Mouse (Mus musculus): ENCODE data around the gene Mbnl1. TPM values are rescaled to one million over a fixed set of nuclear protein-coding genes. Genes with fewer than 3 reads are reported as not detected.

The Mbnl1 gene
- polyA plus RNA-seq, 1 experiment from 2014 or later: 93.2 TPM

- Histone ChIP-seq H3K9ac (ENCODE audit: low read length) (no peak overlapping the region), H3K36me3 (ENCODE audit: control insufficient read depth, insufficient read depth, low read length) (peaks cover 20% of the 10 kb centered on the region), H3K4me3 (ENCODE audit: control insufficient read depth in 1 of 2, insufficient read depth in 1 of 2, low read depth in 1 of 2, low read length in 2 of 2) (no peak overlapping the region), H3K9me3 (ENCODE audit: control insufficient read depth, low read length) (no peaks in the 10 kb centered on the region), H3K4me1 (ENCODE audit: control insufficient read depth in 2 of 2, insufficient read depth in 2 of 2, low read length in 2 of 2) (no peaks in the 10 kb centered on the region), H3K4me2 (ENCODE audit: low read length) (no peak overlapping the region), H3K27me3 (ENCODE audit: control insufficient read depth, insufficient read depth, low read length) (no peaks in the 10 kb centered on the region), H3K27ac (replicated peaks in 1 of 2; ENCODE audit: control insufficient read depth in 1 of 2, insufficient read depth in 1 of 2, low read depth in 2 of 2, low read length in 2 of 2) (no peak overlapping the region)
- no peak for ATAC-seq (ENCODE audit: insufficient number of reproducible peaks, insufficient read depth, low FRiP score, low read depth)
- 87% methylated on average over 5 of the region's 5 CpGs for WGBS
These were observed 159.1 kb downstream of the Mbnl1 start for GRCm38 (mm10) chr3:60631754-60632153.

- no peak overlapping the region for H3K4me3 ChIP-seq (ENCODE audit: control insufficient read depth in 1 of 2, insufficient read depth in 1 of 2, low read depth in 1 of 2, low read length in 2 of 2)
- H3K27ac ChIP-seq (replicated peaks in 1 of 2; ENCODE audit: control insufficient read depth in 1 of 2, insufficient read depth in 1 of 2, low read depth in 2 of 2, low read length in 2 of 2): no peak overlapping the region
- no peak overlapping the region for H3K9ac ChIP-seq (ENCODE audit: low read length)
- 100% methylated on average over 1 of the region's 1 CpGs for WGBS
- no peak overlapping the region for H3K4me2 ChIP-seq (ENCODE audit: low read length)
- no peak for ATAC-seq (ENCODE audit: insufficient number of reproducible peaks, insufficient read depth, low FRiP score, low read depth)
- H3K27me3 ChIP-seq (ENCODE audit: control insufficient read depth, insufficient read depth, low read length): no peaks in the 10 kb centered on the region
- H3K4me1 ChIP-seq (ENCODE audit: control insufficient read depth in 2 of 2, insufficient read depth in 2 of 2, low read length in 2 of 2): no peaks in the 10 kb centered on the region
- H3K9me3 ChIP-seq (ENCODE audit: control insufficient read depth, low read length): no peaks in the 10 kb centered on the region
- peaks cover 17% of the 10 kb centered on the region for H3K36me3 ChIP-seq (ENCODE audit: control insufficient read depth, insufficient read depth, low read length)
These were observed 160.3 kb downstream of the Mbnl1 start for GRCm38 (mm10) chr3:60632796-60633466.

GRCm38 (mm10) chr3:60638530-60638929, 165.9 kb downstream of the Mbnl1 start:
- ATAC-seq (ENCODE audit: insufficient number of reproducible peaks, insufficient read depth, low FRiP score, low read depth): no peak

GRCm38 (mm10) chr3:60639135-60639534, 166.5 kb downstream of the Mbnl1 start:
- no peaks in the 10 kb centered on the region for H3K9me3 ChIP-seq (ENCODE audit: control insufficient read depth, low read length)
- no peak overlapping the region for H3K27ac ChIP-seq (replicated peaks in 1 of 2; ENCODE audit: control insufficient read depth in 1 of 2, insufficient read depth in 1 of 2, low read depth in 2 of 2, low read length in 2 of 2)
- H3K4me2 ChIP-seq (ENCODE audit: low read length): no peak overlapping the region
- H3K9ac ChIP-seq (ENCODE audit: low read length): no peak overlapping the region
- H3K27me3 ChIP-seq (ENCODE audit: control insufficient read depth, insufficient read depth, low read length): no peaks in the 10 kb centered on the region
- ATAC-seq (ENCODE audit: insufficient number of reproducible peaks, insufficient read depth, low FRiP score, low read depth): no peak
- WGBS: 69% methylated on average over 5 of the region's 5 CpGs
- no peaks in the 10 kb centered on the region for H3K36me3 ChIP-seq (ENCODE audit: control insufficient read depth, insufficient read depth, low read length)
- H3K4me3 ChIP-seq (ENCODE audit: control insufficient read depth in 1 of 2, insufficient read depth in 1 of 2, low read depth in 1 of 2, low read length in 2 of 2): no peak overlapping the region
- no peaks in the 10 kb centered on the region for H3K4me1 ChIP-seq (ENCODE audit: control insufficient read depth in 2 of 2, insufficient read depth in 2 of 2, low read length in 2 of 2)

More at GRCm38 (mm10) chr3:60638530-60638929, 165.9 kb downstream of the Mbnl1 start:
- Histone ChIP-seq H3K27ac (replicated peaks in 1 of 2; ENCODE audit: control insufficient read depth in 1 of 2, insufficient read depth in 1 of 2, low read depth in 2 of 2, low read length in 2 of 2) (no peak overlapping the region), H3K4me2 (ENCODE audit: low read length) (no peak overlapping the region), H3K36me3 (ENCODE audit: control insufficient read depth, insufficient read depth, low read length) (no peaks in the 10 kb centered on the region), H3K4me3 (ENCODE audit: control insufficient read depth in 1 of 2, insufficient read depth in 1 of 2, low read depth in 1 of 2, low read length in 2 of 2) (no peak overlapping the region), H3K27me3 (ENCODE audit: control insufficient read depth, insufficient read depth, low read length) (no peaks in the 10 kb centered on the region), H3K4me1 (ENCODE audit: control insufficient read depth in 2 of 2, insufficient read depth in 2 of 2, low read length in 2 of 2) (no peaks in the 10 kb centered on the region), H3K9me3 (ENCODE audit: control insufficient read depth, low read length) (no peaks in the 10 kb centered on the region), H3K9ac (ENCODE audit: low read length) (no peak overlapping the region)
- 71% methylated on average over 3 of the region's 3 CpGs for WGBS

GRCm38 (mm10) chr3:60642227-60642626, 169.6 kb downstream of the Mbnl1 start:
- Histone ChIP-seq H3K9me3 (ENCODE audit: control insufficient read depth, low read length) (no peaks in the 10 kb centered on the region), H3K4me2 (ENCODE audit: low read length) (no peak overlapping the region), H3K27ac (replicated peaks in 1 of 2; ENCODE audit: control insufficient read depth in 1 of 2, insufficient read depth in 1 of 2, low read depth in 2 of 2, low read length in 2 of 2) (no peak overlapping the region), H3K36me3 (ENCODE audit: control insufficient read depth, insufficient read depth, low read length) (no peaks in the 10 kb centered on the region), H3K4me1 (ENCODE audit: control insufficient read depth in 2 of 2, insufficient read depth in 2 of 2, low read length in 2 of 2) (no peaks in the 10 kb centered on the region), H3K9ac (ENCODE audit: low read length) (no peak overlapping the region), H3K4me3 (ENCODE audit: control insufficient read depth in 1 of 2, insufficient read depth in 1 of 2, low read depth in 1 of 2, low read length in 2 of 2) (no peak overlapping the region), H3K27me3 (ENCODE audit: control insufficient read depth, insufficient read depth, low read length) (no peaks in the 10 kb centered on the region)
- ATAC-seq (ENCODE audit: insufficient number of reproducible peaks, insufficient read depth, low FRiP score, low read depth): no peak
- 66% methylated on average over 3 of the region's 3 CpGs for WGBS

GRCm38 (mm10) chr3:60645531-60645930, 172.9 kb downstream of the Mbnl1 start:
- no peaks in the 10 kb centered on the region for H3K36me3 ChIP-seq (ENCODE audit: control insufficient read depth, insufficient read depth, low read length)
- no peak overlapping the region for H3K9ac ChIP-seq (ENCODE audit: low read length)
- ATAC-seq (ENCODE audit: insufficient number of reproducible peaks, insufficient read depth, low FRiP score, low read depth): no peak
- no peaks in the 10 kb centered on the region for H3K27me3 ChIP-seq (ENCODE audit: control insufficient read depth, insufficient read depth, low read length)
- H3K4me3 ChIP-seq (ENCODE audit: control insufficient read depth in 1 of 2, insufficient read depth in 1 of 2, low read depth in 1 of 2, low read length in 2 of 2): no peak overlapping the region
- no peak overlapping the region for H3K27ac ChIP-seq (replicated peaks in 1 of 2; ENCODE audit: control insufficient read depth in 1 of 2, insufficient read depth in 1 of 2, low read depth in 2 of 2, low read length in 2 of 2)
- no peaks in the 10 kb centered on the region for H3K4me1 ChIP-seq (ENCODE audit: control insufficient read depth in 2 of 2, insufficient read depth in 2 of 2, low read length in 2 of 2)
- H3K9me3 ChIP-seq (ENCODE audit: control insufficient read depth, low read length): no peaks in the 10 kb centered on the region
- WGBS: 70% methylated on average over 1 of the region's 1 CpGs
- no peak overlapping the region for H3K4me2 ChIP-seq (ENCODE audit: low read length)

GRCm38 (mm10) chr3:60648293-60648692, 175.7 kb downstream of the Mbnl1 start:
- no peak overlapping the region for H3K9ac ChIP-seq (ENCODE audit: low read length)
- no peak overlapping the region for H3K4me3 ChIP-seq (ENCODE audit: control insufficient read depth in 1 of 2, insufficient read depth in 1 of 2, low read depth in 1 of 2, low read length in 2 of 2)
- no peaks in the 10 kb centered on the region for H3K36me3 ChIP-seq (ENCODE audit: control insufficient read depth, insufficient read depth, low read length)
- H3K27ac ChIP-seq (replicated peaks in 1 of 2; ENCODE audit: control insufficient read depth in 1 of 2, insufficient read depth in 1 of 2, low read depth in 2 of 2, low read length in 2 of 2): no peak overlapping the region
- 26% methylated on average over 1 of the region's 1 CpGs for WGBS
- no peak overlapping the region for H3K4me2 ChIP-seq (ENCODE audit: low read length)
- H3K4me1 ChIP-seq (ENCODE audit: control insufficient read depth in 2 of 2, insufficient read depth in 2 of 2, low read length in 2 of 2): no peaks in the 10 kb centered on the region
- ATAC-seq (ENCODE audit: insufficient number of reproducible peaks, insufficient read depth, low FRiP score, low read depth): no peak
- H3K9me3 ChIP-seq (ENCODE audit: control insufficient read depth, low read length): no peaks in the 10 kb centered on the region
- H3K27me3 ChIP-seq (ENCODE audit: control insufficient read depth, insufficient read depth, low read length): no peaks in the 10 kb centered on the region

- WGBS: 91% methylated on average over 2 of the region's 2 CpGs
- Histone ChIP-seq H3K36me3 (ENCODE audit: control insufficient read depth, insufficient read depth, low read length) (no peaks in the 10 kb centered on the region), H3K27ac (replicated peaks in 1 of 2; ENCODE audit: control insufficient read depth in 1 of 2, insufficient read depth in 1 of 2, low read depth in 2 of 2, low read length in 2 of 2) (no peak overlapping the region), H3K4me3 (ENCODE audit: control insufficient read depth in 1 of 2, insufficient read depth in 1 of 2, low read depth in 1 of 2, low read length in 2 of 2) (no peak overlapping the region), H3K4me2 (ENCODE audit: low read length) (no peak overlapping the region), H3K9me3 (ENCODE audit: control insufficient read depth, low read length) (no peaks in the 10 kb centered on the region), H3K4me1 (ENCODE audit: control insufficient read depth in 2 of 2, insufficient read depth in 2 of 2, low read length in 2 of 2) (no peaks in the 10 kb centered on the region), H3K9ac (ENCODE audit: low read length) (no peak overlapping the region), H3K27me3 (ENCODE audit: control insufficient read depth, insufficient read depth, low read length) (no peaks in the 10 kb centered on the region)
- ATAC-seq (ENCODE audit: insufficient number of reproducible peaks, insufficient read depth, low FRiP score, low read depth): no peak
These were observed 188.1 kb downstream of the Mbnl1 start for GRCm38 (mm10) chr3:60660762-60661161.

All from heart, embryonic 14.5 days (tissue).